Mouse (Mus musculus) lung, adult 18-20 months (tissue): ENCODE data around the gene Gm11032.
"Not testable (repeated sequence)": the region's sequence is repeated elsewhere in the genome, so short reads cannot be mapped to it uniquely, and the experiment has no call there.

Source experiments
- DNase-seq, 2 experiments: peaks; one replicate each; pipeline ENCODE4 v3.0.0; 2022; ENCODE audit warnings: mixed read lengths in 2 of 2

Gene Gm11032

DNA sequence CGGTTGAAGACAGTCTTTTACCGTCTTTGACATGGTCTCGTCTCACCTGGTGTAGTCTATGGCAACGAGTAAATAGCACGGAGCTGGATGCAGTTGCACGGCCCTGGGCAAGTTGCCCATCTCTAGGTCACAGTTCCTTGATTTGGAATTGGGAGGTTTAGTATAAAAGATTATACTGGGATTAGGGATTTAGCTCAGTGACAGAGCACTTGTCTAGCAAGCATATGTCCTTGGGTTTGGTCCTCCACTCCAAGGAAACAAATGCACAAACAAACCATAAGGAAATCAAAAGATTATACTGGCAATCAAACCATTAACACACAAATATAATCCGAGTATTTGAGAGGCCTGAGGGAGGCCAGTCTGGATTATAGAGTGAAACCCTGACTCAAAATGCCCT is 7.8 kb downstream of the Gm11032 start:
- no peak for DNase-seq

DNA sequence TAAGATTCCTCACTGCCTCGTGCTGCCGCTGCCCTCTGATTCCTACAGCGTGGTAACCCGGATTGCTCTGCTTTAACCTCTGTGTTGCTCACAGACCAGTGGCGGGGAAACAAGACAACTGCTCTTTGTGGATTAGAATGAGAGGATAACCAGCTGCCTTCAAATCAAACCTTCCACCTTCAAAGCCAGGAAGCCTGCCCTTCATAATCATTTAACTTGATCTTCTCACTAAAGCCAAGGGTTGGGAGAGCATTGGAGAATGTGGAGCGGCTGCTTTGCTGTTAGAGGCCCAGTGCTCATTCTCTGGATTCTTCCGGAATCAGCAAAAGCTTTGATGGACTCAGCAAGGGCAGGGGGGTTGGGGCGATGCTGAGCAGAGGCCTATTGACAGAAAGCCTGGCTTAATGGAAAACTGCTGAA is 10.0 kb downstream of the Gm11032 start:
- no peak for DNase-seq

DNA sequence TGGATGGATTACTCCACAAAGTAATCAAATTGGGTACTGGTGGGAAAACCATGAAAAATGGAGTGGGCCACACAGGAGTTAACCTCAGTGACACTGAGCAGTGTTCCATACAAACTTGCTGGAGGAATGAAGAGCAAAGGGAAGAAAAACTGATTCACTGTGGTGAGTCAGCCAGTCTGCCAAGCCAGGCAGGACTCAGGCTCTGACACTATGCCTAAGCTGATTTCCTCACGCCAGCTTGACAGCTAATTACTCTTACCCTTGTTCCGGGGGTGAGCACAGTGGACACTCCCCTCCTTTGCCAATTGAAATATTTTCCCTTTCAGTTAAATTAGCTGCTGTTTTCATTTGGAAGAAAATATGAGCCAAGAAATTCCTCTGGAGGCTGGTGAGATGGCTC is 13.6 kb downstream of the Gm11032 start:
- no peak for DNase-seq

DNA sequence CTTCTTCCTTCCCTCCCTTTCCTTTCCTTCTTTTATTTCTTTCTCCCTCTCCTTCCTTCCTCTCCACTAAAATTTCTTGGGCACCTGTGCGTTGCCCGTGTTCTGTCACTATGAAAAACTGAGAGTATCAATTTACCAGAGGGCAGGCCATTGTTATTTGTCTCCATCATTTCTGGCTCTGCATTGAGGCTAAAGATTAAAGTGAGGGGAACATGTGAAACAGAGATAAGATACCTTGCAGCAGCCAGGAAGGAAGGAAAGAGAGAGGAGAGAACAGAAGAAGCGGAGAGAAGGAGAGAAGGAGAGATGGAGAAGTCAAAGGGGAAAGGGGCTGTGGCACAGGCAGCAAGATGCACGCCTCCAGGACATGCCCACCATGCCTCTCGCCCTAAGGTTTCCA is 14.5 kb downstream of the Gm11032 start:
- DNase-seq, result no peak

DNA sequence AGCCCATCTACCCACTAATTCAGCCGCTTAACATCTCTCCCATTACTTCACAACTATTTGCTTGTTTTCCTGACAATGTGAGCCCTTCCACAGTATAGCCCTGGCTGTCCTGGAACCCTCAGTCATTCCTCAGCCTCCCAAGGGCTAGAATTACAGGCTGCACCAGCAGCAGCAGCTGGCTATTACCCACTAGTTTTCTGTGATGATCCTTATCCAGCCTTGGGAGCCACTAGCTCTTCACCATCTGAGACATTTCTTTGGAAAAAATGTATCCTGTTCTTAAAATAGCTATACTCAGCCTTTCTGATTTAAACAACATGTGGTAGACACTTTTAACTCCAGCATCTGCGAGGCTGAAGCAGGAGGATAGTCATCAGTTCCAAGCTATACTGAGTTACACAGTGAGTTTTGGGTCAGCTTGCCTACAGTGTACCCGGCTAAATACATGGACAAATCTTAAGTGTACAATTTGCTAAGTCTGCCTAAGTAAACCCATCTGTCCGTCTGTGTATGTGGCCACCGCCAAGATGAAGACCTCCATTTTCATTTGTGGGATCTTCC is 17.0 kb downstream of the Gm11032 start:
- DNase-seq, result no peak

GRCm38 (mm10) chr11:4637534-4638234 is 17.8 kb downstream of the Gm11032 start, which contains the start of gene Ascc2:
Gene Ascc2, plus strand, starts transcription at chr11:4637747.
- DNase-seq, result peak; percentile 97 to 98

DNA sequence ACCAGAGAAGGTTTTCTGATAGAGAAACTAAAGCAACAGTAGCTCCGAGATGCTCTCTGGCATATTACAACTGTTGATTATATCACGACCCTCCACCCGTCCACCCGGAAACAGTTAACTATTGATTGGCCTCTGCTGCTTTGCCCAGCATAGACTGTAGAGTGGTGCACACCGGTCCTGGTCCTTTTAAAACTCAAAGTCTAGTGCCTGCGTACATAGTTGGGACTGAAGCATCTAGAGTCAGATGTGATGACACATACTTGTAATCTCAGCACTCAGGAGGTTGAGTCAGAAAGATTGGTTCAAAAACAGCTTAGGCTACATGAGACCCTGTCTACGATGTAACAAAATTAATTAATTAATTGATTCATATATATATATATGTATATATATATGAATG is 18.4 kb downstream of the Gm11032 start:
- no peak for DNase-seq

DNA sequence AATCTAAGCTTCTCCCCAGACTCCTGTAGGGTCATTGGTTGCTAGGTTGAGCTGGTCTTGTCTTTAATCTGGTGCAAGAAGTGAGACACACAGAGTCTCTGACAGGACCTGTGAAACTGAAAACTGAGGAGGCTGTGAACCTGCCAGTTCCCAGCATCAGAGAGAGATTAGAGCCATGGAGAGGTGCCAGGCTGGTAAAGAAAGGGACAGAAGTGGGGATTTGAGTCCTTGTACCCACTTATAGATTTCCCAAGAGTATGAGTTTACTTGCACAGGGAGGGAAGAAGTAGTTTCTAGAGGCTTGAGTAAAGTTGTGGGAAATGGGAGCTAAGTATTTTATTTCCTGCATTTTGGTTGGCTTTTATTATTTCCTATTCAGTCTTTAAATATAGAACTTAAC is 21.3 kb downstream of the Gm11032 start:
- DNase-seq, result peak; percentile 74 to 82

DNA sequence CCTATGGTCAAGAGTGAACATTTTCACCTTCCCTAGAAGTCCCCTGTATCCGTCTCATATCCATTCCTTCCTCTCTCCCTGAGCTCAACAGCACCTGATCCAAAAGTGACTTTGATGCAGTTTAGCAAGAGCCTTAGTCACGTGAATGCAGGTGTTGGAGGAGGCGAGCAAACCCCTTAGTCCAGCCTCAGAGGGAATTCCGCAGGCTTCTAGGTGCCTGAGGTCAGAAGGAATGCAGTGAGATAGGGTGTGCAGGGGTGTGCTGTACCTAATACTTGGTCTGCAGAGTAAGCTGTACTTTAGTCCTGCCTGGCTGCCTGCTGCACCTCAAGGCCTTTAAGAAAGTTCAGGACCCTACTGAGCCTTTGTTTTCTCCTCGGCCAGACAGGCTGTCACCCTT is 23.9 kb downstream of the Gm11032 start:
- peak; percentile 51 to 70 for DNase-seq

DNA sequence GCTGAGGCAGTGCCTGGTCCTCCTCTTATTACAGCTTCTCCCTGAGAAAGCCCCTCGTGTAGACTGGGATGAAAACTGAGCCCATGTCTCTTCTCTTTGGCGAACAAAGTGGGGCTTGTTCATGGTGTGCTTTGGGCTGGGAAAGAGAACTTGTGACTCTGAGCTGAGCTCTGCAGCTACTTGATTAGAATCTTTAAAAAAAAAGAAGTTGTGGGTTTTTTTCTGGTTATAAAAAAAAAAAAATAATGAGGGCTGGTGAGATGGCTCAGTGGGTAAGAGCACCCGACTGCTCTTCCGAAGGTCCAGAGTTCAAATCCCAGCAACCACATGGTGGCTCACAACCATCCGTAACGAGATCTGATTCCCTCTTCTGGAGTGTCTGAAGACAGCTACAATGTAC is 25.3 kb downstream of the Gm11032 start:
- DNase-seq, result not testable (repeated sequence)

DNA sequence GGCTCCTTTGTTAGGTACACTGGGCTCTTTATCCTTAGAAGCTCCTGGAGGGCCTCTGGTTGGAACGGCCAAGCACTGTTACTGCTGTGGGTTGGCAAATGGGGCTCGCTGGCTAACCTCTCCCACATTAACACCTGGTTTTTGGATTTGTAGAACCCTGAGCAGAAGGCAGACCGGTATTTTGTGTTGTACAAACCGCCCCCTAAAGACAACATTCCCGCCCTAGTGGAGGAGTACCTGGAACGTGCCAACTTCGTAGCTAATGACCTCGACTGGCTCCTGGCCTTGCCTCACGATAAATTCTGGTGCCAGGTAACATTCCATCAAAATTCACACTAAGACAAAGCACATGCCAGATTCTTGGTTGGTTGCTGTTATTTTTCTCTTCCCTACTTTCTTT is 26.5 kb downstream of the Gm11032 start:
- DNase-seq, result peak; percentile 61 to 64

DNA sequence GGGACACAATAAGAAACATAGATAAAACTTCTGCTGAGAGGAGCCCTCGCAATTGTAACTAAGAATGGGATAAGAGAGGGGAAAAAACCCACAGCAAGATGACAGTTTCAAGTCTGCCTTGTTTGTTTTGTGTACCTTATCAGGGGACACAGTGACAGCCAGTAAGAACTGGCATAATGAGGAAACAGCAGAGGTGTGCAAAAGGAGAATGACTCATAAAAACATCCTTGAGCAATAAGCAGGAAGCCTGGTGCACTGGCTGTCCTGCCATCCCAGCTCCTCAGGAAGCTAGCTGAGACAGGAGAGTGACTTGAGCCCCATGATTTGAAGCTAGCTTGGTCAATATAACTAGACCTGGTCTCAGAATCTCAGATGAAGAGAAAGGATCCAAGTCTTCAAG is 40.0 kb downstream of the Gm11032 start:
- no peak for DNase-seq

DNA sequence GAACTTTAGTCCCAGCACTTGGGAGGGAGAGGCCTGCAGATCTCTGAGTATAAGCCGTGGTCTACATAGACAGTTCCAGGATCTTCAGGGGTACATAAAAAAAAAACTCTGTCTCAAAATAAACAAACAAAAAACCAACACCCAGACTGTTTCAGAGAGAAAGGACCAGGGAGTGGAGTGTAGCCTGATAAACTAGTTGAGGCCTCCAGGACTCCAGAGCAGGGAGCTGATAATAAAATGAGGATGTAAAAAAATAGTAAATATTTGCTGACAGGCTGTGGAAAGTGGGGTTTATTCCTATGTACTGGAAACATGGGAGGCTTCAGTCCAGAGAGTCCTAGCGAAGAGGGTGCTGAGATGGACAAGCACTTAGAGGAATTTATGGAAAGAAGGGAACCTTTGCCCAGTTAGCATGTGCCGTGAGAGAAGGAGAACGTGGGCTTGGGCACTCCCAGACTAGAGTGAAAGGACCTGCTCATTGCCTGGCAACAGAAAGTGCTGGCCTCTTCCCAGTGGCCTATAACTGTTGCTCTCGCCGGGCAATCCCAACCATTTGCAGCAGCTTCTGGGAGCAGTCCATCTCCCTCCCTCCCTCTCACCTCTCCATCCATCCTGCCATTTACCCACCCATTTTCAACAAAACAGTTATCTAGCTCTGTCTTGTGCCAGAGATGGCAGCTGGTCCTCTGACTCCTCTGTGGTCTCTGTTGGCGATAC is 40.6 kb downstream of the Gm11032 start:
- DNase-seq, result no peak

DNA sequence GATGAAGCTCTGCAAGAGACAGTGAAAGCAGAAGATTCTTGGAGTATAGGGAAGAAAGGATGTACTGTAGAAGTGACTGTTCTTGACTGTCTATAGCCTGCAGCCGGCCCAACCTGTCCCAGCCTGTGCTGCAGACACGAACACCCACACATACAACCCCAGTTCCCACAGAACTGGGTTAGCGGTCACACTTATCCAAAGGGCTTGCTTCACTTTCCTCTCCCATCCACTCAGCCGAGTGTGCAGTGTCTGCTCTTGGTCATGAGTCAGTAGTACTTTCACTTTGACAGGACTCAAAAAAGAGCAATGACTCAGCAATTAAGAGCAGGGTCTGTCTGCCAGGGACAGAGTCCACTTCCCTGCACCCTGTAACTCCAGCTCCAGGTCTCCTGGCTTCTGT is 41.5 kb downstream of the Gm11032 start:
- DNase-seq, result peak; percentile 37 to 51

GRCm38 (mm10) chr11:4661871-4662495 is 42.1 kb downstream of the Gm11032 start:
- no peak for DNase-seq

DNA sequence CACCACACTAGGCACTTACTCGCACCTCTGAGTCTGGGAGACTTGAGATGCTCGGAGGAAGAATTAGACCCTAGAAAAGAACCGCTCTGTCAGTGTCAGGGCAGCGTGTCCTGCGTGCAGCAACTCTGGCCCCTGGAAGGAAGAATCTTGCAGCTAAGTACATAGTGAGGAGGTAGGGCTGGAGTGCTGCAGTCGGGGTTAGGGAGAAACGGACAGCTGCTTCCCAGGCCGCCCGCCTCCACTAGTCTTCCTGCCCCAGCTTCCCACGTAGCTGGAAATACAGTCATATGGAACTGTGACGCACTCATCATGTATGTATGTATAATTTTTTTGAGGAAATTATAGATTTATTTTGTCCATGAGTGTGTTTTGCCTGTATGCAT is 42.6 kb downstream of the Gm11032 start:
- DNase-seq, result no peak
